Mouse (Mus musculus): ENCODE measurements around the gene Nrde2.

DNA sequence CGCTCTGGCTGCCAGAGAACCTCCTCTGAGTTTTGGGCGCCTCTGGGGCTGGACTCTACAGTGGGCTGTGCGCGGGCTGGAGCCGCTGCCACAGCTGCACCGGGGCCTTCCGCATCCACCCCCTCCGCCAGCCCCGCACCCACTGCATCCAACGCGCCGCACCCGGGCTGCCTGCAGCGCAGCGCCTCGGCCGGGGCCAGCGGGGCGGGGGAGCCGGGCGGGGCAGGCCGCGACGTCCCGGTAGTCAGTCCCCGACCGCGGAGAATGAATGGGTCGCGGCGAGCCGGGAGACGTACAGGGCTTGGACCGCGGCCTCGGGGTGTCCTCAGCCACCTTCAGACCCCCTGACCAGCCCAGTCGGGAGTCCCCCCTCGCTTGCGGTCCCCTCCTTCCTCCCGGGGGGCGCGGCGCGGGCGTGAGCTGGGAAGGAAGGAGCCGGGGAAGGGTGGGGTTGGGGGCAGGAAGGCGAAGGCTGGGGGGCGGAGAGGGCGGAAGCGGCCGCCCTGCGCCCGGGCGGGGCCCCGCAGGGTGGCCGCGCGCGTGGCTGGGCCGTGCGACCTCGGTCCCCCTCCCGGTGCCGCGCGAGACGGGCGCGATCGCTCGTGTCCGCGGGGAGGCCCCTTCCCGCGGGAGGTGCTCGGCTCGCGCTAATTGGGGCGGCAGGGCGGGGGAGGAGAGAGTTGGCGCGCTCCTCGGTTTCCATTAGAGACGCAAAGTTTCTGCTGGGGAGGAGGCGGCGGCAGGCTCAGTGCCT, 40.6 kb upstream of the Nrde2 start:
- TF ChIP-seq CTCF (IDR thresholded peaks at IDR 0.05; ENCODE audit: borderline replicate concordance, control insufficient read depth, extremely low read depth, insufficient read depth, low read length, poor library complexity) (no peak), POLR2A (IDR thresholded peaks at IDR 0.05; ENCODE audit: control insufficient read depth, extremely low read depth, insufficient read depth, low read length, poor library complexity) (peak; percentile 32; the same call in 1 of the 2 replicates)

Data from thymus, adult 2 months (tissue).